In genomic region chr9:61351164-61351563, GRCm38 (mm10) we compare ENCODE assay signal across 8 mouse cellular contexts. TPM values are rescaled to one million over a fixed set of nuclear protein-coding genes. Genes with fewer than 3 reads are reported as not detected.
DNase-seq lines count a peak whose midpoint lies in the region; ATAC-seq lines count a peak whose summit lies in the region.
"Had no signal": no experiment of that assay in that cellular context is flagged by ENCODE, and none has a peak within 500 bp of the region (broad histone marks: within the 10 kb centered on the region; RNA-seq: fewer than 3 reads in every experiment).

No protein-coding gene starts in this region.

- no peak overlapping the region for H3K4me2 ChIP-seq in heart, embryonic 13.5 days
- no peak overlapping the region for H3K4me2 ChIP-seq in kidney, embryonic 16.5 days (replicated peaks; ENCODE audit: low read depth, low read length)
- H3K4me2 ChIP-seq: limb, embryonic 13.5 days had no signal

- peak overlapping the region; percentile 39 for H3K27ac ChIP-seq in heart, embryonic 13.5 days (replicated peaks)
- peak overlapping the region; percentile 44 for H3K27ac ChIP-seq in kidney, embryonic 16.5 days (ENCODE audit: low read length)
- H3K27ac ChIP-seq: limb, embryonic 13.5 days had no signal

- peaks cover 20% of the 10 kb centered on the region for H3K4me1 ChIP-seq in heart, embryonic 13.5 days
- H3K4me1 ChIP-seq in kidney, embryonic 16.5 days (ENCODE audit: insufficient read depth, low read length): peaks cover 28% of the 10 kb centered on the region

- H3K4me3 ChIP-seq in heart, embryonic 13.5 days: no peak overlapping the region
- no peak overlapping the region for H3K4me3 ChIP-seq in kidney, embryonic 16.5 days (ENCODE audit: low read length)
- H3K4me3 ChIP-seq: limb, embryonic 13.5 days had no signal

- no peaks in the 10 kb centered on the region for H3K36me3 ChIP-seq in heart, embryonic 13.5 days
- H3K36me3 ChIP-seq in kidney, embryonic 16.5 days (ENCODE audit: insufficient read depth, low read length): no peaks in the 10 kb centered on the region
- H3K36me3 ChIP-seq: limb, embryonic 13.5 days had no signal

- DNase-seq in NIH3T3 (ENCODE audit: low read depth): peak; percentile 92
- DNase-seq in adrenal gland, postnatal 14 days: peak; percentile 66
- DNase-seq in neural tube, embryonic 10.5 days (ENCODE audit: extremely low spot score, low spot score): peak; percentile 55
- no peak for DNase-seq in cerebellum, postnatal 14 days
- no peak for DNase-seq in urinary bladder, adult 18-20 months (ENCODE audit: low spot score in 2 of 2)

- peaks cover 1% of the 10 kb centered on the region; the same call in 1 of the 2 replicates for H3K9me3 ChIP-seq in heart, embryonic 13.5 days
- H3K9me3 ChIP-seq in kidney, embryonic 16.5 days (ENCODE audit: low read length): no peaks in the 10 kb centered on the region
- H3K9me3 ChIP-seq: limb, embryonic 13.5 days had no signal

- H3K9ac ChIP-seq in heart, embryonic 13.5 days: no peak overlapping the region
- no peak overlapping the region for H3K9ac ChIP-seq in kidney, embryonic 16.5 days (replicated peaks; ENCODE audit: low read length)
- H3K9ac ChIP-seq: limb, embryonic 13.5 days had no signal

- peaks cover 100% of the 10 kb centered on the region for H3K27me3 ChIP-seq in heart, embryonic 13.5 days (replicated peaks)
- peaks cover 6% of the 10 kb centered on the region for H3K27me3 ChIP-seq in kidney, embryonic 16.5 days (ENCODE audit: insufficient read depth, low read length)

- ATAC-seq in heart, embryonic 13.5 days (ENCODE audit: extremely low read depth, insufficient number of reproducible peaks, low FRiP score, low TSS enrichment): no peak; the same call in 1 of the 2 replicates
- peak; percentile 60 for ATAC-seq in kidney, embryonic 16.5 days (ENCODE audit: low FRiP score, low TSS enrichment)

- 37% methylated on average over 4 of the region's 4 CpGs for WGBS in heart, embryonic 13.5 days
- WGBS in kidney, embryonic 16.5 days: 30% methylated on average over 4 of the region's 4 CpGs

RNA-seq across cellular contexts. Expression of gene Tle3, which starts 21.0 kb away (rescaled TPM):
- 98.9 and 107 TPM in 2 replicates for total RNA-seq in adrenal gland, postnatal 14 days (2021)
- 7.3 and 9.1 TPM in 2 replicates for polyA plus RNA-seq in heart, embryonic 13.5 days (2015; fragmentation: Nextera tagmentation; extraction: Ambion mirVana)
- polyA plus RNA-seq in kidney, embryonic 16.5 days (2015; fragmentation: Nextera tagmentation; extraction: Ambion mirVana): 26.0 and 30.8 TPM in 2 replicates

Comparison
In these comparisons a context has a peak if more than half of its experiments do, and no peak if none do; other contexts are left out.
1. DNase-seq: peak in NIH3T3 (single experiment), adrenal gland, postnatal 14 days (single experiment) and neural tube, embryonic 10.5 days (single experiment); none in cerebellum, postnatal 14 days (0 of 2) and urinary bladder, adult 18-20 months (0 of 2).